Mouse (Mus musculus) T-cell, adult 66 days (primary cell): ENCODE data around the gene Zmym6. TPM values are rescaled to one million over a fixed set of nuclear protein-coding genes. Genes with fewer than 3 reads are reported as not detected.

Source experiments
- total RNA-seq, 2 experiments: library from RNA; stranded (reverse); gene quantifications; 3 replicates in 1 of 2; 4 replicates in 1 of 2; pipeline ENCODE4 v1.2.4; 2023

The Zmym6 gene
- 10 to 100 TPM; 16.3 to 20.9 TPM for total RNA-seq

DNA sequence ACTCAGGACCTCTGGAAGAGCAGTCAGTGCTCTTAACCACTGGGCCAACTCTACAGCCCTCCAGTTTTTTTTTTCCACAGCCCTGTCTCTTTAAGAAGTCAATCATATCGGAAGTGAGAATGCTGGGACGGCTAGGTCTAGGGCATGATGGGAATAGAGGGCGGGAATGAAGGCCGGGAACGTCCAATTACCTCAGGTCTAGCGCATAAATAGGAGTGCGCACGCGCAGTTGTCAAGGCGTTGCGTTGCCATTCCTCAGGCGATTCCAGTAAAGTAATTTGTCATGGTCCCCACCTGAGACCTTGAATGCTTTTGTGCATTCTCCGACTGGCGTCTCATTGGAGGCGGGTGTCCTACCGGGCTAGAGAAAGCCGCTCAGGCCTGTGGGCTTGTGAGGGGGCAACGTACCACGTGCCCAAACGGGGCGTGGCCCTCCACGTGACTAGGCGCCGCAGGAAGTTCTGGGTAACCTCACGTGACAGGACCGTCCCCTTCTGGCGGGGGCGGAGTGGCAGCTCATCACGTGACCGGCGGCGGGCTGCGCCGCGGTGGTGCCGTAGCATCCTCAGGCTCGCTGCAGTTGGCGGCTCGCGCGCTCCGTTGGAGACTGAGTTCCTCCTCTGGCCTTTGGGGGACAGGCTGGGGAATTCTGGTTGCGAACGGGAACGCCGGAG lies at the start of gene Zmym6:
TSS of gene Zmym6 (plus strand) at position 509 of the 674 bp plus-strand sequence.

DNA sequence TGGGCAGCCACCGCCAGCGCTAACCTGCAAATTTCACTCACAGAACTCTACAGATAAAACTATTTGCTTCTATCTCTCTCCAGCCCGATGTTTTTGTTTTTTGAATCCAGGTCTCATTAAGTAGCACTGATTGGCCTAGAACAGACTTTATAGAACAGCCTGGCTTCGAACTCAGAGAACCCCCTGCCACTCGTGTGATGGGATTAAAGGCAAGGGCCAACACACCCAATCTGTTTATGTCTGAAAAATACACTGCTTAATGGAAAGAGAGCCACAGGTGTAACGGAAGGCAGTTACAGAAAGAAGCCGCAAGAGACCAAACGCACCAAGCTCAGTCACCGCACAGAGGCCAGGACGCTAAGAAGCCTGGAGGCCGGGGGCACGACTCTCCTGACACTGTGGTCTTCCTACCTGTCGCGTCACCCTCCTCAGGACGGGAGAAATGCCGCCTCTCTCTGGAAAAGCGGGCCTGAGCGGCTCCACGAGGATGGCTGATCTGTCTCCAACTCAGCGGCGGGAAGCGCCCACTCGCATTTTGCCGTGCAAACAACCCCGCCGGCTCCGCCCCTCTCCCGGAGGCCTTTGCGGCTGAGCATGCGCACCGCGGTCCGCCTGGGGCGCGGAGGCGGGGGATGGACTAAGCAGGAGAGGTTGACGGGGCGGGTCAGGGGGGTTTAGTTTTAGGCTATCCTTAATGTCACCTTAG lies 16.4 kb upstream of the Zmym6 start, which contains the start of gene Zmym1:
TSS of gene Zmym1 (minus strand) at position 568 of the 706 bp plus-strand sequence.

DNA sequence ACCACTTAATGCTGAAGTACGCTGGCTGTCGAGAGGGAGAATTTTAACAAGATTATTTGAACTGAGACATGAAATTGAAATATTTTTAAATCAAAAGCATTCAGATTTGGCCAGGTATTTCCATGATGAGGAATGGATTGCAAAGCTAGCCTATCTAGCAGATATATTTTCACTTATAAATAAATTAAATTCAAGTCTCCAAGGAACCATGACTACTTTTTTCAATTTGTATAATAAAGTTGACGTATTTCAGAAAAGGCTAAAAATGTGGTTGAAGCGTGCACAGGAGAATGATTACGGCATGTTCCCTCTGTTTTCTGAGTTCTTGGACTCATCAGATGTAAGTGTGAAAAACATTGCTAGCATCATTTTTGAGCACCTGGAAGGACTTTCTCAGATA lies 46.2 kb downstream of the Zmym6 start, which contains the start of gene Tmem35b:
TSS of gene Tmem35b (plus strand) at position 301 of the 400 bp plus-strand sequence.

DNA sequence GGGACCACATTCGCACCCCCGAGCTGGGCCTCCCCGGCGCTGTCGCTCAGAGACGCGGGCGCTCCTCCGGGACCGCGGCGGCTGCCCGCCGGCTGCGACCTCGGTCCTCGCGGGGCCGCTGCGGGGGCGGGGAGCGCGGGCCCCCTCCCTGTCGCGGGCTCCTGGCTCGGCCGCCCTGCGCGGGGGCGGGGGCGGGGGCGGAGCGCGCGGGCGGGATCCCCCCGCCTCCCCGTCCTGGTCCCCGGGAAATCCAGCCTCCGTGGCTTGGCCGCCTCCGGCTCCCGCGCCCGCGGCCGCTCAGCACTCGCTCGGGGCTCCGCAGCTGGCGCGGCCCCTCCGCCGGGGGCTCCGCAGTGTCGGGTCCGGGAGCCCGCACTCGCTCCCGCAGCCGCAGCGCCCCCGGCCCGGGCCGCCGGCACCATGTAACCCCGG lies 91.7 kb downstream of the Zmym6 start, which contains the start of gene Dlgap3:
TSS of gene Dlgap3 (plus strand) at position 291 of the 432 bp plus-strand sequence.

Other genes with a start within 250 kb of the Zmym6 start
- 10 to 100 TPM; 41.7 to 44.4 TPM for gene Zmym4, start 109.2 kb upstream of the Zmym6 start, total RNA-seq
- gene Sfpq, start 56.1 kb upstream of the Zmym6 start, total RNA-seq: 100 to 1,000 TPM; 819 to 945 TPM
- gene Zmym1, start 16.2 kb upstream of the Zmym6 start, total RNA-seq: 10 to 100 TPM; 28.6 to 30.0 TPM
- gene Tmem35b, start 46.3 kb downstream of the Zmym6 start, total RNA-seq: 1 to 10 TPM; 5.2 to 7.5 TPM
- gene Dlgap3, start 91.8 kb downstream of the Zmym6 start, total RNA-seq: under 1 TPM; 0.18 to 0.23 TPM
- gene Smim12, start 166.4 kb downstream of the Zmym6 start, total RNA-seq: 10 to 100 TPM; 24.1 to 26.4 TPM
- not detected for gene Gja4, start 236.7 kb downstream of the Zmym6 start, total RNA-seq